Mouse (Mus musculus) heart, postnatal 4 days (tissue): ENCODE data around the gene Slc2a1. TPM values are rescaled to one million over a fixed set of nuclear protein-coding genes. Genes with fewer than 3 reads are reported as not detected.
A peak's percentile ranks its signal among the peaks of the same experiment; 100 is the strongest.

Source experiments
- DNase-seq: peaks from one replicate; pipeline ENCODE4 v3.0.0; 2021
- total RNA-seq, 2 experiments: library from RNA; stranded (reverse); gene quantifications; 2 replicates each; pipeline ENCODE4 v1.2.3; 2021

Gene Slc2a1
- total RNA-seq, result 10 to 100 TPM; 15.2 to 16.2 TPM

- DNase-seq, result peak; percentile 92
Observed at GRCm38 (mm10) chr4:119108495-119109408, at the start of gene Slc2a1. Gene Slc2a1, plus strand, starts transcription at chr4:119108711.

GRCm38 (mm10) chr4:119066791-119067190, 41.7 kb upstream of the Slc2a1 start:
- no peak for DNase-seq

- DNase-seq, result no peak
Observed at GRCm38 (mm10) chr4:119067204-119067603, 41.3 kb upstream of the Slc2a1 start.

GRCm38 (mm10) chr4:119068918-119069317, 39.6 kb upstream of the Slc2a1 start:
- no peak for DNase-seq

- DNase-seq, result no peak
Observed at GRCm38 (mm10) chr4:119070181-119070580, 38.3 kb upstream of the Slc2a1 start.

- no peak for DNase-seq
Observed at GRCm38 (mm10) chr4:119070959-119071647, 37.4 kb upstream of the Slc2a1 start.

- DNase-seq, result no peak
Observed at GRCm38 (mm10) chr4:119071648-119072362, 36.7 kb upstream of the Slc2a1 start.

GRCm38 (mm10) chr4:119072363-119072940, 36.1 kb upstream of the Slc2a1 start:
- no peak for DNase-seq

- no peak for DNase-seq
Observed at GRCm38 (mm10) chr4:119072941-119073451, 35.5 kb upstream of the Slc2a1 start.

- no peak for DNase-seq
Observed at GRCm38 (mm10) chr4:119073626-119074025, 34.9 kb upstream of the Slc2a1 start.

GRCm38 (mm10) chr4:119074596-119074995, 33.9 kb upstream of the Slc2a1 start:
- no peak for DNase-seq

GRCm38 (mm10) chr4:119075273-119075672, 33.2 kb upstream of the Slc2a1 start:
- DNase-seq, result no peak

- no peak for DNase-seq
Observed at GRCm38 (mm10) chr4:119076336-119076735, 32.2 kb upstream of the Slc2a1 start.

- peak; percentile 66 for DNase-seq
Observed at GRCm38 (mm10) chr4:119077084-119077682, 31.3 kb upstream of the Slc2a1 start.

- no peak for DNase-seq
Observed at GRCm38 (mm10) chr4:119079928-119080327, 28.6 kb upstream of the Slc2a1 start.

GRCm38 (mm10) chr4:119082740-119083231, 25.7 kb upstream of the Slc2a1 start:
- no peak for DNase-seq

- DNase-seq, result no peak
Observed at GRCm38 (mm10) chr4:119088424-119088823, 20.1 kb upstream of the Slc2a1 start.

GRCm38 (mm10) chr4:119093890-119094289, 14.6 kb upstream of the Slc2a1 start:
- DNase-seq, result no peak

GRCm38 (mm10) chr4:119094987-119095386, 13.5 kb upstream of the Slc2a1 start:
- DNase-seq, result no peak

- DNase-seq, result peak; percentile 43
Observed at GRCm38 (mm10) chr4:119096401-119096800, 12.1 kb upstream of the Slc2a1 start.

- DNase-seq, result no peak
Observed at GRCm38 (mm10) chr4:119097421-119097820, 11.1 kb upstream of the Slc2a1 start.
